Mouse (Mus musculus) kidney, adult 2 months (tissue): ENCODE measurements at regions not wholly inside any gene's neighbourhood (a gene's known extent, or its start where the extent isn't known, plus 50 kb on each side); places are given as distances from the start of the nearest gene placed in this dataset.

Experiments
- CTCF ChIP-seq: fragments of 200-500 bp; conservative IDR thresholded peaks from 2 replicates; pipeline ENCODE4 v1.5.1; 2011; ENCODE audit warnings: low read depth, mild to moderate bottlenecking, control low read depth, low read length, moderate library complexity, mixed read lengths; ENCODE audit not compliant: insufficient read depth, insufficient read length
- POLR2A ChIP-seq: fragments of 200-500 bp; IDR thresholded peaks from one replicate; pipeline ENCODE4 v1.6.1; 2011; ENCODE audit warnings: low read depth, low read length, control low read depth

DNA sequence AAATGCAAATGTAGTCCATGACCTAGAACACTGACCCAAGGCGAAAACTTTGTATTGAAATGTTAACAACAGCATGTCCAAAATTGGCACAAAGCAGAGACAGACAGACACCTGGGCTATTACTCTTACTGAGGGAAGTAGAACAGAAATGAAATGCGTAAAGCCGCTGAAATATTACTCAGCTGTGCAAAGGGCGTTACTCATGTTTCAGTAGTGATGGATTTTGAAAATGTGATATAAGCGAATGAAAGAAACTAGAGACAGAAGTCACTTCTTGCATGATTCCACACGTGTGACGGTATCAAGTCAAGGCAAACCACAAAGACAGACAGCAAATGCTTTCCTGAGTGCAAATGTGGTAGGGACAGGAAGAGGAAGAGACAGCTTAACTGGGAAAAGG is 61.3 kb upstream of the D1Pas1 start:
- TF ChIP-seq CTCF (no peak), POLR2A (no peak)
